Mouse (Mus musculus) G1E (cell line): ENCODE data around the gene Foxn3. TPM values are rescaled to one million over a fixed set of nuclear protein-coding genes. Genes with fewer than 3 reads are reported as not detected.

ENCODE experiments used
- ATAC-seq: 2 replicates; pipeline ENCODE4 v1.8.0; 2016; ENCODE audit warnings: mild to moderate bottlenecking; ENCODE audit not compliant: insufficient number of reproducible peaks, poor library complexity, low FRiP score, severe bottlenecking; ENCODE audit errors: extremely low read depth
- DNase-seq: peaks from one replicate; pipeline ENCODE4 v3.0.0; 2012; ENCODE audit warnings: low spot score
- H3K27me3 ChIP-seq: 2 replicates; pipeline ENCODE4 v1.6.1; 2012; ENCODE audit warnings: mild to moderate bottlenecking, low read length, inconsistent platforms; ENCODE audit not compliant: insufficient read depth
- H3K36me3 ChIP-seq: replicated peaks from 2 replicates; pipeline ENCODE3; 2012; ENCODE audit warnings: mild to moderate bottlenecking, inconsistent platforms
- H3K4me1 ChIP-seq: 2 replicates; pipeline ENCODE4 v1.6.1; 2012; ENCODE audit warnings: low read depth, low read length, inconsistent platforms, mixed read lengths; ENCODE audit not compliant: insufficient read depth
- H3K4me3 ChIP-seq: 2 replicates; pipeline ENCODE4 v1.5.1; 2012; ENCODE audit warnings: low read depth, mild to moderate bottlenecking, inconsistent platforms, low read length, moderate library complexity, mixed read lengths
- H3K9me3 ChIP-seq: replicated peaks from 2 replicates; pipeline ENCODE4 v1.6.1; 2012; ENCODE audit warnings: inconsistent platforms
- CTCF ChIP-seq: IDR thresholded peaks from 2 replicates; pipeline ENCODE4 v1.5.1; 2012; ENCODE audit warnings: low read depth, low read length, inconsistent platforms, mixed read lengths
- GATA1 ChIP-seq: IDR thresholded peaks from 2 replicates; pipeline ENCODE4 v1.6.1; 2012; ENCODE audit warnings: borderline replicate concordance, low read length, inconsistent platforms, mixed read lengths
- GATA2 ChIP-seq: IDR thresholded peaks from 2 replicates; pipeline ENCODE4 v1.6.1; 2012; ENCODE audit warnings: low read depth, low read length, inconsistent platforms, borderline replicate concordance
- POLR2AphosphoS5 ChIP-seq: IDR thresholded peaks from 2 replicates; pipeline ENCODE4 v1.6.1; 2012; ENCODE audit warnings: low read depth, low read length, inconsistent platforms; ENCODE audit not compliant: insufficient replicate concordance
- TAL1 ChIP-seq: conservative IDR thresholded peaks from 2 replicates; pipeline ENCODE4 v1.6.1; 2012; ENCODE audit warnings: low read depth, low read length, inconsistent platforms, mixed read lengths
- polyA plus RNA-seq: library from polyadenylated mRNA; stranded (reverse); fragments of >175 nt; gene quantifications from 2 replicates; pipeline ENCODE4 v1.2.3, GENCODE M21; 2012
- total RNA-seq, 2 experiments: library from RNA; stranded (forward) in 1 of 2; stranded (reverse) in 1 of 2; fragments of 200-1000 nt in 1 of 2; fragments of >200 nt in 1 of 2; fragmentation: Nextera tagmentation in 1 of 2; gene quantifications; 2 replicates each; pipeline ENCODE4 v1.2.3; 2014 to 2017

Gene Foxn3
- total and polyA plus RNA-seq, 3 experiments: 15.1 to 111 (median 20.1) TPM

GRCm38 (mm10) chr12:99587338-99587737 lies 24.0 kb upstream of the Foxn3 start:
- H3K4me1 ChIP-seq: no peaks in the 10 kb centered on the region
- H3K9me3 ChIP-seq: peaks cover 12% of the 10 kb centered on the region
- 0 out of 2 replicates have a peak, but pooled peaks cover 3% of the 10 kb centered on the region for H3K27me3 ChIP-seq
- ATAC-seq (no peak), DNase-seq (no peak)
- H3K4me3 ChIP-seq: no peak overlapping the region
- TF ChIP-seq TAL1 (no peak), CTCF (no peak)
- no peaks in the 10 kb centered on the region for H3K36me3 ChIP-seq

- no peak overlapping the region for H3K4me3 ChIP-seq
- DNase-seq: no peak
- peaks cover 6% of the 10 kb centered on the region for H3K9me3 ChIP-seq
- TF ChIP-seq POLR2AphosphoS5 (no peak), TAL1 (no peak), GATA1 (no peak), CTCF (no peak), GATA2 (no peak)
- ATAC-seq: no peak
- no peaks in the 10 kb centered on the region for H3K36me3 ChIP-seq
- H3K27me3 ChIP-seq: no peaks in the 10 kb centered on the region
- H3K4me1 ChIP-seq: no peaks in the 10 kb centered on the region
Measured at GRCm38 (mm10) chr12:99579989-99580388, 16.6 kb upstream of the Foxn3 start.

- no peaks in the 10 kb centered on the region for H3K36me3 ChIP-seq
- no peak for TF ChIP-seq TAL1
- no peak for TF ChIP-seq GATA1
- TF ChIP-seq CTCF: no peak
- TF ChIP-seq GATA2: no peak
- peaks cover 9% of the 10 kb centered on the region for H3K9me3 ChIP-seq
- no peaks in the 10 kb centered on the region for H3K4me1 ChIP-seq
- no peaks in the 10 kb centered on the region for H3K27me3 ChIP-seq
- H3K4me3 ChIP-seq: no peak overlapping the region
- no peak for DNase-seq
- ATAC-seq: no peak
Measured at GRCm38 (mm10) chr12:99576682-99577081, 13.3 kb upstream of the Foxn3 start.

GRCm38 (mm10) chr12:99574299-99574698 lies 10.9 kb upstream of the Foxn3 start:
- Histone ChIP-seq H3K36me3 (no peaks in the 10 kb centered on the region), H3K4me1 (no peaks in the 10 kb centered on the region), H3K4me3 (no peak overlapping the region), H3K9me3 (peaks cover 14% of the 10 kb centered on the region), H3K27me3 (no peaks in the 10 kb centered on the region; the same call in 1 of the 2 replicates)
- ATAC-seq (no peak), DNase-seq (no peak)
- no peak for TF ChIP-seq POLR2AphosphoS5
- no peak for TF ChIP-seq GATA1
- TF ChIP-seq TAL1: no peak
- no peak for TF ChIP-seq GATA2

- TF ChIP-seq CTCF: no peak
- TF ChIP-seq POLR2AphosphoS5: no peak
- TF ChIP-seq GATA2: no peak
- no peak for TF ChIP-seq GATA1
- Histone ChIP-seq H3K9me3 (peaks cover 14% of the 10 kb centered on the region), H3K4me3 (no peak overlapping the region), H3K4me1 (no peaks in the 10 kb centered on the region), H3K36me3 (no peaks in the 10 kb centered on the region), H3K27me3 (no peaks in the 10 kb centered on the region; the same call in 1 of the 2 replicates)
- ATAC-seq (no peak), DNase-seq (no peak)
Measured at GRCm38 (mm10) chr12:99573036-99573435, 9.7 kb upstream of the Foxn3 start.

- Histone ChIP-seq H3K36me3 (no peaks in the 10 kb centered on the region), H3K27me3 (no peaks in the 10 kb centered on the region; the same call in 1 of the 2 replicates), H3K4me3 (no peak overlapping the region), H3K4me1 (no peaks in the 10 kb centered on the region), H3K9me3 (peaks cover 14% of the 10 kb centered on the region)
- TF ChIP-seq GATA2 (no peak), GATA1 (no peak), CTCF (no peak), POLR2AphosphoS5 (no peak), TAL1 (no peak)
- DNase-seq: no peak
- no peak for ATAC-seq
Measured at GRCm38 (mm10) chr12:99571999-99572398, 8.6 kb upstream of the Foxn3 start.
